Mouse (Mus musculus): Measurements from ENCODE around the gene Ednra. TPM values are rescaled to one million over a fixed set of nuclear protein-coding genes. Genes with fewer than 3 reads are reported as not detected.

Ednra gene
- total RNA-seq (2021), result 10 to 100 TPM; 21.8 to 26.8 TPM
- long read RNA-seq, experiment 1, partial matches to known transcripts, result 6 of 8 reads
- long read RNA-seq, experiment 1, other reads (novel, unspliced or antisense), result 0 of 8 reads
- long read RNA-seq, experiment 2, transcript Ednra-201 (8 exons, 3,625 nt), result major isoform, 5 of 11 reads
- long read RNA-seq, experiment 2, partial matches to known transcripts, result 5 of 11 reads
- long read RNA-seq, experiment 2, other reads (novel, unspliced or antisense), result 0 of 11 reads

- DNase-seq, result peak; percentile 78
These were observed at the start of gene Ednra for GRCm38 (mm10) chr8:77724046-77724930. TSS of gene Ednra (minus strand) at chr8:77724464.

DNA sequence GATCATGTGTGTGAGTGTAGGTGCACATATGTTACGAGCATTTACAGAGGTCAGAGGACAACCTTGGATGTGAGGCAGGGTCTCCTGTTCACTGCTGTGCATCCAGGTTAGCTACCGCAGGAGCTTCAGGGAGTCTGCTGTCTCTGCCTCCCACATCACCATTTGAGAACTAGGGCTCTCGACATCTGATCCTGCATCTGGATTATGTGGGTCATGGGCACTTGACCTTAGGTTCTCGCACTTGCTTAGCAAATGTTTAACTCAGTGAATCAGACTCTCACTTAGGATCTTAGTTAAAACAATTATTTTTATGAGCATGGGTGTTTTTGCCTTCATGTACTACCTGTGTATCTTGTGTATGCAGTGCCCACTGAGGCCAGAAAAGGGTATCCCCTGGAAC lies 49.6 kb upstream of the Ednra start:
- DNase-seq, result no peak

DNA sequence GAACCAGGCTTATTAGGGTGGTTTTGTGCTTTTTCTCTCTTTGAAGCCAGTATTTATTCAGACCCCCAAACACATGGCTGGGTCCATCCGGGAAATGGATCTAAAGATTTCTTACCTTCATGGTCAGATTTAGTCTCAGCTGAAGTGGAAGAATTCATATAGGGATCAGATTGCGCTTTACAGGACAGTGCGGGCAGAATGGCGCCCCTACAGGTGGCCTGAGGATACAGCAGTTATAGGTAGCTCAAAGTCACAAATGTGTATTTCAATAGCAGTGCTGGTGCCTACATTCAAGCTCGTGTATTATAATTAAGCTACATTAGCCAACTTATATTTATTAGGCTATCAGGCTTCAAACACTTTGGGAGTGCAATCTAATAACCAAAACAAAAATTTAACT lies 49.0 kb upstream of the Ednra start:
- no peak for DNase-seq

GRCm38 (mm10) chr8:77772210-77772886 lies 48.1 kb upstream of the Ednra start:
- peak; percentile 43 for DNase-seq

- DNase-seq, result no peak
These were observed 46.7 kb upstream of the Ednra start for GRCm38 (mm10) chr8:77770966-77771365.

DNA sequence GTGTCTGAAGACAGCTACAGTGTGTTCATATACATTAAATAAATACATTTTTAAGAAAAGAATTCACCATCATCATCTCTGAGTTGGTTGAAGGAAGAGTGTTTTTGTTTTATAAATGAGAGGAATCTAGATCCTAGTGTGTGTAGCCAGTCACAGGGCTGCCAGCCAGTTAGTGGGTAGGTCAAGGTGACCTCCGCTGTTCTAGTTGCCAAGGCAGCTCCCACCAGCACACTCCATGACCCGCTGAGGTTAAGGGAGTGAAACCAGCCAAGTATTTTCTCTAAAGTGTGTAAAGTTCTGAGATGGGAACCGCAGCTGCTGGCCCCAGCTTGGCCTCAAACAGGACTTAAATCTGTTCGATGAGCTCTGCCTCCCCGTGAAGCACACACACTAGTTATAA lies 44.7 kb upstream of the Ednra start:
- DNase-seq, result peak; percentile 44

- peak; percentile 12 for DNase-seq
These were observed 40.0 kb upstream of the Ednra start for GRCm38 (mm10) chr8:77764253-77764652.

DNA sequence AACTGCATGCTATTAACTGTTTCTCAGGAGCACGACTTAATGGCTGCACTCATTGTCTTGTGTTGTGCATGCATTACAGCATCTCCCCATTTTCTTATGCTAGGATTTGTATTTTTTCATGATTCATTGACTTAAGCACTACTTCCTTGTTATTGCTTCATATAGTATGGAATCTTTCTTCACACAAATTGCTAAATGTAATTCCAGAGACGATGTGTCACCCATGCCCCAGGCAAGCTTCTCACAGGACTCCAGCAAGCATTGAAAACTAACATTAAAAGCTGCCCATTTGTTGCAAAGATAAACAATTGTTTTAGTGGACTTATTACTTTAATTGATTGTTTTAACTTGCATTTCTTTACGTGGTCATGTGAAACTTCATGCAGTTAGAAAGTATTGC lies 38.7 kb upstream of the Ednra start:
- DNase-seq, result no peak

DNA sequence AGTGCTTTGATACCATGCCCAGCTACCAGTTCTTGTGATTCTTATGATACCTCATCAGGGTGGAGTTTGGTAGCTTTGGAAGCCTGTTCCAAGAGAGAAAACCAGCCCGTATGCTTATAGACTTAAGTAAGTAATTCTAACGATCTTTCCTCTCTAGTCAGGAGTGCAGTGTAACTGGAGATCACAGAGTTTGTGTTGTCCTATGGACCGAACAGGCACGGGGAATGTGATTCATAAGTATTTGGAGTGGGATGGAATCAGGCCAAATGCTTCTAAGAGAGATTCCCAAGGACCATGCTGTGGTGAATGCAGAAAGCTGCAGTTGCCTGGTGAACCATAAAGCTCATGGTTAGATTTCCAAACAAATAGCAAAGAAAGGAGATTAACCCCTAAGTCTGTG lies 31.2 kb upstream of the Ednra start:
- peak; percentile 16 for DNase-seq

DNA sequence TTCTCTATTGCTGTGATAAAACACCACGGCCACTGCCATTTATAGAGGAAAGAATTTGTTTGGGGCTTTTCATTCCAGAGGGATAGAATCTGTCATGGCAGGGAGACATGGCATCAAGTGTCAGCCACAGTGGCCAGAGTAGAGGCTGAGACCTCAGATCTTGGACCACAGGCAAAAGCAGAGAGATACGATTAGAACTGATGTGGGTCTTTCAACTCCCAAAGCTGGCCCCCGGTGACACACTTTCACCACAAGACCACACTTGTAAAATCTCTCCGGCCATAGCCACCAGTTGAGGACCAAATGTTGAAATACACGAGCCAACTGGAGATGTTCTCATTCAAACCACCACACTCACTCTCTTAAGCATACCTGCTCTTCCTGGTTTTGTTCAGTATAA lies 29.5 kb upstream of the Ednra start:
- no peak for DNase-seq

- DNase-seq, result peak; percentile 36
These were observed 27.8 kb upstream of the Ednra start for GRCm38 (mm10) chr8:77752041-77752440.

- no peak for DNase-seq
These were observed 26.1 kb upstream of the Ednra start for GRCm38 (mm10) chr8:77750407-77750806.

DNA sequence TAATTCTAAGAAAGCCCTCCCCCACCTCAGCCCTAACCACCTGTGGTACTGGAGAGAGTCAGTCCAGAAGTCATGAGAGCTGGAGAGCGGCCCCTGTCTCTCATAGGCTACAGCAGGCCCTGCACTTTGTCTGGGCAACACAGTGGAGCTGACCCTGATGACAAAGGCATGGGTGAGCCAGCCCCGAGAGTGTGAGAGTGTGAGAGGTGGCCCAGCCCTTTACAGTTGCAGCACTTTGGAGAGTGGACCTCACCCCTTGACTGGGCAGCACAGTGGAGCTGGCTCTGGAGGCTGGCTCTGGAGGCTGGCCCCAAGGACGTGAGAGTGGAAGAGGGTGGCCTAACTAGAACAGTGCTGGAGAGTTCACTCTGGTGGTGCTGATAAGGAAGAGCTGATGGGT lies 20.2 kb upstream of the Ednra start:
- DNase-seq, result no peak

GRCm38 (mm10) chr8:77742395-77742794 lies 18.1 kb upstream of the Ednra start:
- DNase-seq, result no peak

DNA sequence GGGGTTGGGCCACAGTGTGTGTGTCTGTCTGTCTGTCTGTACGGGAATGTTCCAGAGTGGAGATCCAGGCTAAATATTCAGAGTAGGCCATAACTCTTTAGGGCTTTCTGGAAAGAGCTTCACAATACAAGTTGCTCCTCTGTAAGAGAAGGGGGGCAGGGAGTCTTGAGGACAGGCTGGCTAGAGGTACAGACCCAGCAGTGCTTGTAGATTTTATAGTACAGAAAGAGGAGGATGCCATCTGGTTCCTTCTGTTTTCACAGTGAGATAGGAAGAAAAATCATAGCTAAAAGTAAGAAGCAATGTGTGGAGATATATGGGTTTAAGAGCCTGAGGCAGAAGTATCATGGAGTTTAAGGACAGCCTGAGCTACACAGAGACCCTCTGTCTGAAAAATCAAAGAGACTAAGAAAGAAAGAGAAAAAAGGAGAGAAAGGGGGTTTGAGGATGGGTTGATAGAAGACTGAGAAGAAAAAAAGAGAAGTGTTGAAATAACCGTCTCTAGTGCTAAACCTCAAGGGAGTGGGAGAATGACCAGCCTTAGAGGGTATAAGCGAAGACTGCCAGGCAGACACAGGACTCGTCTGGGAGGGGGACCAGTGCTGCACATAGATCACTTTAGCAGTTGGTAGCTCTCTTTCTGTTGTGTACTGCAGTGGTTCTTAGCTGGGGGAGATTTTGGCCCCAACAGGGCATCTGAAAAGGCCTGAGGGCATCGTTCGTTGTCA lies 16.9 kb upstream of the Ednra start:
- DNase-seq, result no peak

DNA sequence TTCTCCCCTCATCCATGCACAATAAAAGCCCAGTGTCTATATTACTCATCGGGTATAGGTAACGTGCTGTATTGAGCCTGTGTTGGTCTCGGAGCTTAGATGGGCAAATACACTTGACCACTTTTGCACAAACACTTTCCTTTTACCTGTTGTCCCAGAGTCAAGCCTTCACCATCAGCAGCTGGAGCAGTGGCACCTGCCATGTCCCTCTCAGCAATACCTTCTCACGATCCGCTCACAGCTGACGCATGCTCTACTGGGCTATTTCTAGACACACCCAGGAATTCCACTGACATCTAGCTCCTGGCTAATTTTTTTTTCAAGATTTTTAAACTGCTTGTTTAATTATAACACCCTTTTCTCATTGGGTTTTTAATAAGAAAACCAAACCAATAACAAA lies 14.2 kb upstream of the Ednra start:
- no peak for DNase-seq

DNA sequence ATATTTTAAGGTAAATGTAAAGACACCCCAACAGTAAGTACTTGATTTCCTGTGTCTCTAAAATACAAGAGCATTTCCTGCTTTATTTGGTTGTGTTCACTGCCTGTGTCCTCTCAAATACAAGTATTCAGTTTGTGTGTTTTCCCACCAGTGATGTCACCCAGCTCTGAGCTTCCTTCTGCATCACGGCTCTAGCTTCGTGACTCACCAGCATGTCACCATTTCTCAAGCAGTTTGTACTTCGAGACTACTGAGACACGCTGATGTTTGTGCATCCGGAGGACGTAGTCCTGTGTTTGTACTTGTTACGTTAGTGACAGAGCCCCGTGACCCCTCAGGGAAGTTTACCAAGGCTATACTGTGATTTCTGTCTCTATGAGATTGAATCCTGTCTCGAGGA lies 13.1 kb upstream of the Ednra start:
- DNase-seq, result peak; percentile 15

DNA sequence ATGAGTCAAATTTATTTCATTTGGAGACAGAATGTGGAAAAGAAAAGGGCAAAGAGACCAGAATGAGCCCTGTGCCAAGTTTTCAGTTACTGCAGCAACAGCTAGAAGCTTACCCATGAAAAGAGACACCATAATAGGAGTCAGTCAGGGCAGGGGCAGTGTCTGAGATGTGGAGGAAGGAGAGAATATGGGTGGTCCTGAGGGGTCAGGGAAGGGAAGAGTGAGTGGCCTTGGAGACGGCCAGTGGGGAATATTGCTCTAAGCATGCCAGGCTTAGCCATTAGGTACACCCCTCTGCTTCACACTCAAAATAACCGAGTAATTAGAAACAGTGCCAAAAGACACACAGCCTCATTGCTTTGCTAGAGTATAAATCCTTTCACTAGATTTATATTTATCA lies 9.5 kb upstream of the Ednra start:
- no peak for DNase-seq

DNA sequence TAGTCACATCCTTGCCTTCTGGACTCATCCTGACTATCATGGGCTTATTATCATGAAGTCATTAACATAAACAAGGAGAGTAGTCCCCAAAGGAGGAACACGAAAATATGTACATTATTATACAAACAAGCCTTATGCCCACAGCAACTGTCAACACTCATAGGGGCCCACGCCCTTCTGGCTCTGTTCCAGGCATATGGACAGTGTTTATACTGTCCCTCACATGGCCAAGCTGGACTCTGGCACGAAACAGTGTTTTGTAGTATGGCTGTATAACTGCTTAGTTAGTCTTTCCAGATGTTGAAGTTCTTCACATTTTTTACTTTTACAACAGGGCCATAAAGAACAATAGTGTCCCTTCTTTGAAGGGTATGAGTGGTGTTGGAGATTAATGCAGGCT lies 8.7 kb upstream of the Ednra start:
- DNase-seq, result no peak

DNA sequence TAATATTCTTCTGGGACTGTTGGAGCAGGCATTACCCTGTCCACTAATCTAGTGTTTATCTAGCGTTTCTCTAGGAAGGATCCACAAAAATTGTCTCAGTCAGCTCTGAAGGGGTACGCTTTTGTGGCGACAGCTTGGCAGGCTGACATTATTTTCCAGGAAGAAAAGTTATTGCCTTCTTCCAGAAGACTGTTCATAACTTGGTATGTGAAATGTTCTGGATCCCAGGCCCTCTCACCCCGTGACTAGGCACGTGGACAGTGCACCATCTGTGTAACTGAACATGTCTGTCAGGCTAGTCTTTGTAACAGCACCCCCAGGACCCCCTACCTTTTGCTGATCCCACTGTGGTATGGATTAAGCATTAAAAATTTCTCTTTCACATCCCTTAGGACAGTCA lies 1.1 kb upstream of the Ednra start:
- no peak for DNase-seq

DNA sequence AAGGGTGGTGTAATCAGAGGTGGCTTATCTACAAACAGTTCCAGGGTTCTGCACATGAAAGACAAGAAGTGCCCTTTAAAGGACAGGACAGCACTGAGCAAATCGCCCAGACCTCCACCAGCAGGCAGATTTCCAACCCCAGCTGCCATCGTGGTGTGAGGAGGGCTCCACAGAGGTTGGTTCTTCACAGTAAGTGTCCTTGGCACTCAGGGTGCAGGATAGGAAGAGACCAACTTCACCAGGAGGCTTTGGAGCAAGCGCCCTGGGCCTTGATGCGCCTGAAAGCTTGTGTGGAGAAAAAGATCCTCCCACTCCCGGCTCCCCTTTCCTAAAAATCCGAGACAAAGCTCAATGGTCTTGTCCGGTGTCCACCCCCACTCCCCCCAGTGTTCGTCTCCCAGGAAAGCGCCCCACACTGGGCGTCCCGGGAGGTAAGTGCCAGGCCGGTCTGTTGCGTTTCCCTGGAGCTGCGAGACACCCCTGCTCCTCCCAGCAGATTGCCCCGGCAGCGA lies 674 bp downstream of the Ednra start:
- peak; percentile 75 for DNase-seq

DNA sequence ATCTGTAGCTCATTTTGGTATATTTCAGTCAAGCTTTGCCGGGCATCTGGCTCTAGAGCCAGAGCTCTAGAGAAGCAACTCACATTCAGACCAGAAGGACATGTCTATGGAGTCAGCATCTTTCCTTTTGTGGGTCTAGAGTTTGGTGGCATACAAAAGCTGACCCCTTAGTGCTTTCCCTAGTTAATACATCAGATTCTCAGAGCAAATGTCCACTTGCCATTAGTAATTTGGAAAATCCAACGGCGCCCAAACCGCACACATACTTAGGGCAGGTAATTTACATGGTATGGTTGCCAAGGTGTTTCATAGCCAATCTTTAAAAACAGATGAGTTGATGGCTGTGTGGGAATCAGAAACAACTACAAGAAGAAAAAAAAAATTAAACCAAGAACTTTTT lies 1.2 kb downstream of the Ednra start:
- DNase-seq, result no peak

All from adrenal gland, postnatal 10 days (tissue).